Mouse (Mus musculus): ENCODE results near the gene Eomes.
A peak's percentile ranks its signal among the peaks of the same experiment; 100 is the strongest.

GRCm38 (mm10) chr9:118478458-118478838 lies 436 bp downstream of the Eomes start:
- TF ChIP-seq CTCF (IDR thresholded peaks at IDR 0.05; ENCODE audit: borderline replicate concordance, extremely low read depth, insufficient read depth, insufficient read length) (0 out of 2 replicates have a peak, but pooled peaks have one; percentile 12), POLR2A (IDR thresholded peaks at IDR 0.05; ENCODE audit: borderline replicate concordance, extremely low read depth, insufficient read depth, insufficient read length, poor library complexity, severe bottlenecking) (no peak)
